Mouse (Mus musculus): ENCODE measurements around the gene Hadha. TPM values are rescaled to one million over a fixed set of nuclear protein-coding genes. Genes with fewer than 3 reads are reported as not detected.

Hadha gene
- total RNA-seq, 2 experiments from 2014 or later, result 64.3 to 68.3 TPM

- Histone ChIP-seq H3K4me3 (no peak overlapping the region), H3K27ac (no peak overlapping the region)
- TF ChIP-seq CTCF (IDR thresholded peaks at IDR 0.05), result no peak
- no peak for DNase-seq (ENCODE audit: extremely low spot score in 1 of 2, low spot score in 2 of 2)
- intact Hi-C loops (cut with DNase I), result no loop called here
Observed at GRCm38 (mm10) chr5:30172931-30173692, 18.1 kb upstream of the Hadha start.

- Histone ChIP-seq H3K27ac (no peak overlapping the region), H3K4me3 (no peak overlapping the region)
- no peak for DNase-seq (ENCODE audit: extremely low spot score in 1 of 2, low spot score in 2 of 2)
- TF ChIP-seq CTCF (IDR thresholded peaks at IDR 0.05), result no peak
- intact Hi-C loops (cut with DNase I), result no loop called here
Observed at GRCm38 (mm10) chr5:30172115-30172514, 17.2 kb upstream of the Hadha start.

GRCm38 (mm10) chr5:30170303-30170940, 15.5 kb upstream of the Hadha start:
- no peak for TF ChIP-seq CTCF (IDR thresholded peaks at IDR 0.05)
- Histone ChIP-seq H3K27ac (no peak overlapping the region), H3K4me3 (no peak overlapping the region)
- intact Hi-C loops (cut with DNase I), result no loop called here
- no peak for DNase-seq (ENCODE audit: extremely low spot score in 1 of 2, low spot score in 2 of 2)

- intact Hi-C loops (cut with DNase I), result no loop called here
- H3K27ac ChIP-seq, result no peak overlapping the region
- no peak for DNase-seq (ENCODE audit: extremely low spot score in 1 of 2, low spot score in 2 of 2)
- TF ChIP-seq CTCF (IDR thresholded peaks at IDR 0.05), result no peak
- no peak overlapping the region for H3K4me3 ChIP-seq
Observed at GRCm38 (mm10) chr5:30165234-30165946, 10.4 kb upstream of the Hadha start.

GRCm38 (mm10) chr5:30162339-30162738, 7.4 kb upstream of the Hadha start:
- TF ChIP-seq CTCF (IDR thresholded peaks at IDR 0.05), result no peak
- DNase-seq (ENCODE audit: extremely low spot score in 1 of 2, low spot score in 2 of 2), result no peak
- H3K27ac ChIP-seq, result no peak overlapping the region
- H3K4me3 ChIP-seq, result no peak overlapping the region
- intact Hi-C loops (cut with DNase I), result no loop called here

GRCm38 (mm10) chr5:30161836-30162235, 6.9 kb upstream of the Hadha start:
- intact Hi-C loops (cut with DNase I), result no loop called here
- Histone ChIP-seq H3K4me3 (no peak overlapping the region), H3K27ac (no peak overlapping the region)
- no peak for DNase-seq (ENCODE audit: extremely low spot score in 1 of 2, low spot score in 2 of 2)
- no peak for TF ChIP-seq CTCF (IDR thresholded peaks at IDR 0.05)

- no peak overlapping the region for H3K4me3 ChIP-seq
- DNase-seq (ENCODE audit: extremely low spot score in 1 of 2, low spot score in 2 of 2), result no peak
- no peak overlapping the region; the same call in 1 of the 2 replicates for H3K27ac ChIP-seq
- TF ChIP-seq CTCF (IDR thresholded peaks at IDR 0.05), result no peak
- intact Hi-C loops (cut with DNase I), result no loop called here
Observed at GRCm38 (mm10) chr5:30159601-30160000, 4.6 kb upstream of the Hadha start.

GRCm38 (mm10) chr5:30155821-30156629, 1.1 kb upstream of the Hadha start:
- Histone ChIP-seq H3K4me3 (peak overlapping the region; percentile 99), H3K27ac (no peak overlapping the region; the same call in 1 of the 2 replicates)
- TF ChIP-seq CTCF (IDR thresholded peaks at IDR 0.05), result no peak; the same call in 1 of the 2 replicates
- intact Hi-C loops (cut with DNase I), result no loop called here
- DNase-seq (ENCODE audit: extremely low spot score in 1 of 2, low spot score in 2 of 2), result no peak

- peak overlapping the region; percentile 100 for H3K27ac ChIP-seq
- TF ChIP-seq CTCF (IDR thresholded peaks at IDR 0.05), result no peak
- H3K4me3 ChIP-seq, result peak overlapping the region; percentile 99
- no peak for DNase-seq (ENCODE audit: extremely low spot score in 1 of 2, low spot score in 2 of 2)
- intact Hi-C loops (cut with DNase I), result no loop called here
Observed at GRCm38 (mm10) chr5:30155395-30155792, 432 bp upstream of the Hadha start.

- no peak overlapping the region; the same call in 1 of the 2 replicates for H3K27ac ChIP-seq
- peak overlapping the region; percentile 99 for H3K4me3 ChIP-seq
- intact Hi-C loops (cut with DNase I), result no loop called here
- TF ChIP-seq CTCF (IDR thresholded peaks at IDR 0.05), result no peak
- no peak for DNase-seq (ENCODE audit: extremely low spot score in 1 of 2, low spot score in 2 of 2)
Observed at GRCm38 (mm10) chr5:30154013-30154412, 949 bp downstream of the Hadha start.

- TF ChIP-seq CTCF (IDR thresholded peaks at IDR 0.05), result no peak
- Histone ChIP-seq H3K4me3 (no peak overlapping the region), H3K27ac (no peak overlapping the region)
- intact Hi-C loops (cut with DNase I), result no loop called here
- DNase-seq (ENCODE audit: extremely low spot score in 1 of 2, low spot score in 2 of 2), result no peak
Observed at GRCm38 (mm10) chr5:30153222-30153621, 1.7 kb downstream of the Hadha start.

Measured in left cerebral cortex, adult 2 months (tissue).